Mouse (Mus musculus) testis, postnatal 14 days (tissue): ENCODE data around the gene Golph3.

Experiments
- DNase-seq: peaks from one replicate; pipeline ENCODE4 v3.0.0; 2021; ENCODE audit warnings: low spot score

Gene Golph3

DNA sequence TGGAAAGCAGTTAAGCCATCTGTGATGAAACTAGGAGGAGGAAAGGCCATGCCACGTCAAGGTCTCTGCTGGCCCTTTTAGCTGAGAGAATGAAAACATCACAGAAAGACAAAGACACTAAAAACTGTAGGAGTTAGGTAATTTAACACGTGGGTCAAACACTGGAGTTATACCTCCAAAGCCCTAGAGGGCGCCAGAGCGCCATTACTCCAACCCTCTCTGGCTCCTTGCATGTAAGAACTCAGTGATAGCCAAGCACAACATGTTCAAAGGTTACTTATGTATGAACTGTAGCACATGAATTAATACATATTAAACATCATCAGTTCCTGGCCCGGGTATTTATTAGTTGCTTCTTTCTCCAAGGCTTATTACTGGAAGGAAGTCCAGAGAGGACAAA, 59.3 kb downstream of the Golph3 start:
- DNase-seq: peak; percentile 44

DNA sequence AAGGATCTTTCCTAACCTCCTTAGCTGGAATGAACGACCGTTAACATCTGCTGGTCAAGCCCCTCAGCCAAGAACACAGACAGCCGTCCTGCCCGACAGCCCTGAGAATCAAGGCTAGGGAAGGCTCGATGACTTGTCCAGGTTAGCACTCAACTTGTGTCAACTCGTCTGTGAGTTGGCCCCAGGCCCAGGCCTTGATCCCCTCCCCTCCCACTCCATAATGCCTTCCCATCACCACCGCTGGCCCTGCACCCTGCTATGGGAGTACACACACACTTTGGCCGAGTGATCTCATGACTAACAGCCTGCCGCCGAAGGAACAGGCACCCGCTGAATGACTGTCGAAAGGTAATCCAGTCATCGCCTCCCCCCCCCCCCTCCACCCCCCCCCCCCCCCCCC, 63.4 kb downstream of the Golph3 start:
- no peak for DNase-seq

DNA sequence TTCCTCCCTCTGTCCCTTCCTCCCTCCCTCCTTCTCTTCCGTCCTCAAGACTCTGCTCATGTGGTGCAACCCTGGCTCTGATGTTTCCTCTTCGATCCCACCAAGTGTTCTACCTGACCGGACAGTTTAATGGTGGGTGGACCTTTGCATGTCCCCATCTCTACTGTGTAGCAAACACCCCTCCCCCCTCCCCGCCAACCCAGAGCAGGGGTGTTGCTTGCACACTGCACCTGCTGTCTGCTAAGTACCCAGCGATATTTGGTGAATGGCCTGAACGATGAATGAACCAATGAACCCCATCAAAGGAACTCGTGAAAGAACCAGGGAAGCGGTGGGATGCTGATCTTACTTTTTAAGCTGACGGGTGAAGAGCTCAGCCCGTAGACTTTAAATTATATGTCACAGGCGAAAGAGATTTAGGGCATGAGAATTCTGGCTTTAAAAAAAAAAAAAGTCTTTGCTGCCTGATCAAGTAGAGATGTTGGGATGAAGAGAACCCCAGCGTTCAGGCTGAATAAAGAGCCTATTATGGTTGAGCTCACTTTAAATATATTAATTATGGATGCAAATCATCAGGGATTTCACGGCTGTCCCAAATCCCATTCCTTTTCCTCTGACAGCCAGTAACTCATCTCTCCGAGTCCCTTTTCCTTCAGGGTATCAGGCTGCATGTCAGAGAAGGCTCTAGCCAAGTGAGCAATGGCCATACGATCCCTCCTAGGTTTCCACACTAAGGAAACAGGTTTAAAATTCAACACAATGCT, 67.7 kb downstream of the Golph3 start:
- DNase-seq: no peak

DNA sequence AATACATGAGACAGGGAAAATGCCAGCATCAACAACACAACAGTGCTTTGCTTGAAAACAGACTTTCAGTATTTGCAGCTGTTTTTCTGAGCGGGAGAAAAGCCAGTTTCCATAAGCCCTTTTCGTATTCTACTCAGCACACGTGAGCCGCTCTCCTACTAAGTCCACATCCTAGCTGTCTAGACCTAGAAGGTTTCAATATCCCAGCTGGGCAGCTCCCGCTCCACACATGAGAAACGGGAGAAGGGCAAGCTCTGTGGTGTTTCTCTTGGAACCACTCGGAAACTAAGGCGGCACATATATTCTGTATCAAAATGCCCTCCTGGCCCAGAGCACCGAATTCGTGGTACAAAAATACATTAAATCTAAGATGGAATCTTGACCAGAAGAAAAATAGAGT, 73.5 kb downstream of the Golph3 start:
- no peak for DNase-seq

DNA sequence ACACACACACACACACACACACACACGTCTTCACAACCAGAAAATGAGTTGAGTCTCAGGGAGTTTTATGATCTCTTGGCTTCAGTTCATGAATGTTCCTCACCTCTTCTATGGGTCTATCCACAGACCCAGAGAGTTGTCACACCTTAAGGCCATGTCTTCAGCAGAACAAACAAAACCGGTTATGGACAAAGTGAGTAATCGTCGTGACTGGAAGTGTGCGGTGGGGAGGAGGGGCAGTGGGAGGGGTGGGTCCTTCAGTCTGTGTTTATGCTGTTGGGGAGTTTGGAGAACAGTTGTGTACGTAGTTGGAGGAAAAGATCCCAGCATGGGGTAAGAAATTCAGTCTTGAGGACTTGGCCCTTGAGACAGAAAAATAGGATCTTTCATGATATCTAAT, 75.8 kb downstream of the Golph3 start:
- DNase-seq: no peak
